8 mouse cellular contexts compared by ENCODE assay signal in the genomic region with DNA sequence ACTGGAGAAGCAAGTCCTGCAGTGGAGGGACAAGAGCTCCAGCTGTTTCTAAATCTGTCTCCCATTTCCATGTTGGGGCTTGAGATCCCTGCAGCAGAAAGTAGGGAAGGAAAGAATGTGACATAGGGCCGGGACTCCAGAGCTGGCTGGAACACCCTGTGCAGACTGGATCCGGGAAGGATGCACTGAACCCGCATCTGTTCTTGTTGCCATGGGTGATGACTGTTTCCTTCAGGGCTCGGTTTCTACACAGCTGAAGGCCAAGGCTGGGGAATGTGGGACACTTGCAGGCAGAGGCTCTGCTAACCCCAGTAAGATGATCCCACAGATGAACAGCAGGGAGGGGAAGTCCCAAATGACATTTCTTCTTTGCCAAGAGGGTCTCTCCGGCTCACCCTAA. TPM values are rescaled to one million over a fixed set of nuclear protein-coding genes. Genes with fewer than 3 reads are reported as not detected.
DNase-seq lines count a peak whose midpoint lies in the region; ATAC-seq and TF ChIP-seq lines count a peak whose summit lies in the region.

No protein-coding gene starts in this region.

- 66% methylated on average over 5 of the region's 5 CpGs for WGBS in forebrain, embryonic 14.5 days
- 77% methylated on average over 5 of the region's 5 CpGs for WGBS in forebrain, embryonic 11.5 days
- WGBS in lung, postnatal 0 days: 54% methylated on average over 5 of the region's 5 CpGs
- WGBS in lung, adult 2 months: 42% methylated on average over 5 of the region's 5 CpGs
- 22% methylated on average over 5 of the region's 5 CpGs for whole genome bisulfite sequencing in stomach, postnatal 0 days

- H3K9ac ChIP-seq in forebrain, embryonic 14.5 days (ENCODE audit: low read length): no peak overlapping the region
- no peak overlapping the region for H3K9ac ChIP-seq in forebrain, embryonic 11.5 days (ENCODE audit: low read length)
- H3K9ac ChIP-seq in lung, postnatal 0 days (replicated peaks; ENCODE audit: low read depth): no peak overlapping the region
- H3K9ac ChIP-seq in stomach, postnatal 0 days (ENCODE audit: low read length): no peak overlapping the region

- no peak overlapping the region for H3K4me2 ChIP-seq in forebrain, embryonic 14.5 days (ENCODE audit: low read length)
- H3K4me2 ChIP-seq in forebrain, embryonic 11.5 days (ENCODE audit: low read depth, low read length, severe bottlenecking): no peak overlapping the region
- H3K4me2 ChIP-seq in lung, postnatal 0 days (replicated peaks; ENCODE audit: low read depth, low read length): no peak overlapping the region
- H3K4me2 ChIP-seq in stomach, postnatal 0 days (replicated peaks; ENCODE audit: low read depth): no peak overlapping the region

- H3K27me3 ChIP-seq in forebrain, embryonic 14.5 days (replicated peaks; ENCODE audit: control insufficient read depth, insufficient read depth, low read length): no peaks in the 10 kb centered on the region
- H3K27me3 ChIP-seq in forebrain, embryonic 11.5 days (ENCODE audit: control insufficient read depth, insufficient read depth, low read length): no peaks in the 10 kb centered on the region
- no peaks in the 10 kb centered on the region for H3K27me3 ChIP-seq in lung, postnatal 0 days (replicated peaks; ENCODE audit: insufficient read depth, low read length)
- no peaks in the 10 kb centered on the region for H3K27me3 ChIP-seq in stomach, postnatal 0 days (ENCODE audit: control insufficient read depth, insufficient read depth, low read length)

- peak; percentile 21 for DNase-seq in forebrain, embryonic 14.5 days (ENCODE audit: low spot score)
- no peak for DNase-seq in forebrain, embryonic 11.5 days (ENCODE audit: low spot score)
- DNase-seq in lung, postnatal 0 days (ENCODE audit: low spot score): peak; percentile 74
- no peak for DNase-seq in lung, adult 2 months
- peak; percentile 68 to 71 for DNase-seq in heart, postnatal 10 days
- DNase-seq in stomach, postnatal 0 days (ENCODE audit: low spot score): peak; percentile 37
- DNase-seq in thymus, postnatal 25 days: no peak
- DNase-seq in right cerebral cortex, postnatal 14 days: no peak

- H3K4me1 ChIP-seq in forebrain, embryonic 14.5 days (ENCODE audit: control insufficient read depth, insufficient read depth, low read length): no peaks in the 10 kb centered on the region
- no peaks in the 10 kb centered on the region for H3K4me1 ChIP-seq in forebrain, embryonic 11.5 days (replicated peaks; ENCODE audit: control insufficient read depth, insufficient read depth, low read length)
- H3K4me1 ChIP-seq in lung, postnatal 0 days (ENCODE audit: insufficient read depth, low read depth, low read length): no peaks in the 10 kb centered on the region
- H3K4me1 ChIP-seq in lung, adult 2 months (ENCODE audit: control insufficient read depth, insufficient read depth, low read length): no peaks in the 10 kb centered on the region
- H3K4me1 ChIP-seq in stomach, postnatal 0 days (replicated peaks; ENCODE audit: control insufficient read depth, insufficient read depth): no peaks in the 10 kb centered on the region

- no peak overlapping the region for H3K4me3 ChIP-seq in forebrain, embryonic 14.5 days (ENCODE audit: low read depth, low read length)
- H3K4me3 ChIP-seq in forebrain, embryonic 11.5 days (ENCODE audit: low read depth, low read length): no peak overlapping the region
- no peak overlapping the region for H3K4me3 ChIP-seq in lung, postnatal 0 days (ENCODE audit: low read depth, low read length)
- H3K4me3 ChIP-seq in lung, adult 2 months (replicated peaks; ENCODE audit: extremely low read depth, low read depth, low read length): no peak overlapping the region
- H3K4me3 ChIP-seq in stomach, postnatal 0 days (ENCODE audit: low read depth, low read length): no peak overlapping the region

- no peaks in the 10 kb centered on the region for H3K9me3 ChIP-seq in forebrain, embryonic 14.5 days (replicated peaks; ENCODE audit: control insufficient read depth, low read length)
- no peaks in the 10 kb centered on the region for H3K9me3 ChIP-seq in forebrain, embryonic 11.5 days (ENCODE audit: control insufficient read depth, low read length)
- no peaks in the 10 kb centered on the region for H3K9me3 ChIP-seq in lung, postnatal 0 days (ENCODE audit: low read length)
- H3K9me3 ChIP-seq in stomach, postnatal 0 days (ENCODE audit: control insufficient read depth, low read length): no peaks in the 10 kb centered on the region

- no peak overlapping the region for H3K27ac ChIP-seq in forebrain, embryonic 14.5 days (ENCODE audit: low read depth, low read length)
- H3K27ac ChIP-seq in forebrain, embryonic 11.5 days (ENCODE audit: low read depth, low read length): no peak overlapping the region
- no peak overlapping the region for H3K27ac ChIP-seq in lung, postnatal 0 days (ENCODE audit: low read length)
- peak overlapping the region; percentile 76 for H3K27ac ChIP-seq in stomach, postnatal 0 days (replicated peaks)

- peak; percentile 51; the same call in 1 of the 2 replicates for TF ChIP-seq EP300 in lung, postnatal 0 days (IDR thresholded peaks at IDR 0.05)
- TF ChIP-seq EP300 in stomach, postnatal 0 days (optimal IDR thresholded peaks at IDR 0.05): no peak

- no peak for TF ChIP-seq POLR2A in lung, adult 2 months (IDR thresholded peaks at IDR 0.05; ENCODE audit: borderline replicate concordance, extremely low read depth, low read depth, low read length)

- no peaks in the 10 kb centered on the region for H3K36me3 ChIP-seq in forebrain, embryonic 14.5 days (ENCODE audit: control insufficient read depth, insufficient read depth, low read length)
- H3K36me3 ChIP-seq in forebrain, embryonic 11.5 days (ENCODE audit: control insufficient read depth, insufficient read depth, low read length): no peaks in the 10 kb centered on the region
- no peaks in the 10 kb centered on the region for H3K36me3 ChIP-seq in lung, postnatal 0 days (ENCODE audit: insufficient read depth, low read length)
- no peaks in the 10 kb centered on the region for H3K36me3 ChIP-seq in stomach, postnatal 0 days (ENCODE audit: control insufficient read depth, insufficient read depth, low read length)

- ATAC-seq in forebrain, embryonic 14.5 days: no peak
- no peak for ATAC-seq in forebrain, embryonic 11.5 days (replicated peaks; ENCODE audit: low FRiP score)
- peak; percentile 79 for ATAC-seq in lung, postnatal 0 days
- peak; percentile 86 for ATAC-seq in stomach, postnatal 0 days (ENCODE audit: low FRiP score, low TSS enrichment)

- intact Hi-C loops in heart, postnatal 10 days (cut with DNase I): no loop called here

- no peak for TF ChIP-seq CTCF in lung, postnatal 0 days (IDR thresholded peaks at IDR 0.05)
- TF ChIP-seq CTCF in lung, adult 2 months (IDR thresholded peaks at IDR 0.05; ENCODE audit: insufficient read depth, low read length): no peak
- TF ChIP-seq CTCF in stomach, postnatal 0 days (IDR thresholded peaks at IDR 0.05; ENCODE audit: low read depth): no peak

RNA-seq across cellular contexts. Expression of gene Susd2, which starts 11.2 kb away (rescaled TPM):
- 1.3 TPM in 2 replicates for polyA plus RNA-seq in forebrain, embryonic 14.5 days (2014; fragmentation: Nextera tagmentation; extraction: Ambion mirVana)
- polyA plus RNA-seq in forebrain, embryonic 11.5 days (2014; fragmentation: Nextera tagmentation; extraction: Ambion mirVana): 2.0 and 2.3 TPM in 2 replicates
- polyA plus RNA-seq in lung, postnatal 0 days (2015; fragmentation: Nextera tagmentation; extraction: Ambion mirVana): 9.3 and 9.4 TPM in 2 replicates
- 13.4 and 15.3 TPM in 2 replicates for polyA plus RNA-seq in lung, adult 2 months (2012; rRNA removed)
- 1 to 10 TPM; 2.8 to 3.4 TPM for total RNA-seq in heart, postnatal 10 days (2021)
- polyA plus RNA-seq in stomach, postnatal 0 days (2015; fragmentation: Nextera tagmentation; extraction: Ambion mirVana): 12.2 and 14.1 TPM in 2 replicates

RNA-seq across cellular contexts. Expression of gene Ggt5, which starts 43.5 kb away (rescaled TPM):
- polyA plus RNA-seq in forebrain, embryonic 14.5 days (2014; fragmentation: Nextera tagmentation; extraction: Ambion mirVana): 1.8 and 2.1 TPM in 2 replicates
- 0.67 and 1.0 TPM in 2 replicates for polyA plus RNA-seq in forebrain, embryonic 11.5 days (2014; fragmentation: Nextera tagmentation; extraction: Ambion mirVana)
- 3.0 and 3.4 TPM in 2 replicates for polyA plus RNA-seq in lung, postnatal 0 days (2015; fragmentation: Nextera tagmentation; extraction: Ambion mirVana)
- 35.5 and 39.7 TPM in 2 replicates for polyA plus RNA-seq in lung, adult 2 months (2012; rRNA removed)
- 1 to 10 TPM; 6.8 to 8.7 TPM for total RNA-seq in heart, postnatal 10 days (2021)
- polyA plus RNA-seq in stomach, postnatal 0 days (2015; fragmentation: Nextera tagmentation; extraction: Ambion mirVana): 2.6 and 2.8 TPM in 2 replicates

Comparison
In these comparisons a context has a peak if more than half of its experiments do, and no peak if none do; other contexts are left out.
1. DNase-seq: peak in forebrain, embryonic 14.5 days (single experiment), lung, postnatal 0 days (single experiment), heart, postnatal 10 days (2 of 2) and stomach, postnatal 0 days (single experiment); none in forebrain, embryonic 11.5 days (single experiment), lung, adult 2 months (single experiment), thymus, postnatal 25 days (single experiment) and right cerebral cortex, postnatal 14 days (single experiment).
2. ATAC-seq: peak in lung, postnatal 0 days (single experiment) and stomach, postnatal 0 days (single experiment); none in forebrain, embryonic 14.5 days (single experiment) and forebrain, embryonic 11.5 days (single experiment).